Mouse (Mus musculus): ENCODE data around the gene Gucy1a1. TPM values are rescaled to one million over a fixed set of nuclear protein-coding genes. Genes with fewer than 3 reads are reported as not detected.

The Gucy1a1 gene
- polyA plus RNA-seq, 1 experiment, result not detected

- Histone ChIP-seq H3K4me1 (ENCODE audit: control insufficient read depth, insufficient read depth, low read length) (no peaks in the 10 kb centered on the region), H3K27ac (ENCODE audit: insufficient read depth, low read depth, low read length) (no peak overlapping the region), H3K4me3 (ENCODE audit: insufficient read depth, low read depth, low read length) (no peak overlapping the region)
- 82% methylated on average over 6 of the region's 6 CpGs for WGBS
- no peak for TF ChIP-seq CTCF (IDR thresholded peaks at IDR 0.05; ENCODE audit: insufficient read depth, low read depth, low read length)
- no peak for TF ChIP-seq POLR2A (IDR thresholded peaks at IDR 0.05; ENCODE audit: insufficient read depth, low read depth, low read length)
These were observed 101.9 kb downstream of the Gucy1a1 start for GRCm38 (mm10) chr3:82043676-82044075.

Other genes with a start within 250 kb of the Gucy1a1 start
- not detected in 2 replicates for gene Ctso, start 213.2 kb downstream of the Gucy1a1 start, polyA plus RNA-seq (2012; ENCODE audit: insufficient read depth, insufficient read length, low replicate concordance, missing spikeins)
- gene Tdo2, start 169.6 kb downstream of the Gucy1a1 start, polyA plus RNA-seq (2012; ENCODE audit: insufficient read depth, insufficient read length, low replicate concordance, missing spikeins), result not detected in 2 replicates
- not detected in 2 replicates for gene Asic5, start 163.5 kb downstream of the Gucy1a1 start, polyA plus RNA-seq (2012; ENCODE audit: insufficient read depth, insufficient read length, low replicate concordance, missing spikeins)
- gene Gucy1b1, start 71.1 kb downstream of the Gucy1a1 start, polyA plus RNA-seq (2012; ENCODE audit: insufficient read depth, insufficient read length, low replicate concordance, missing spikeins), result 158 TPM in 1 of 2 replicates, not detected in the other
- gene Map9, start 212.3 kb upstream of the Gucy1a1 start, polyA plus RNA-seq (2012; ENCODE audit: insufficient read depth, insufficient read length, low replicate concordance, missing spikeins), result 65.6 TPM in 1 of 2 replicates, not detected in the other

All from olfactory bulb, adult 2 months (tissue).